Mouse (Mus musculus) embryo, embryonic 9.5 days (tissue): ENCODE measurements around the gene Stxbp2.

Experiments
- DNase-seq: peaks from one replicate; pipeline ENCODE4 v3.0.0-alpha.2; 2017; ENCODE audit errors: extremely low spot score

Stxbp2 gene

GRCm38 (mm10) chr8:3631478-3631875, 722 bp downstream of the Stxbp2 start:
- DNase-seq, result no peak

GRCm38 (mm10) chr8:3645804-3646203, 15.0 kb downstream of the Stxbp2 start:
- DNase-seq, result no peak

GRCm38 (mm10) chr8:3646824-3647531, 16.2 kb downstream of the Stxbp2 start:
- no peak for DNase-seq

- no peak for DNase-seq
Measured at GRCm38 (mm10) chr8:3647561-3647960, 16.8 kb downstream of the Stxbp2 start.

- no peak for DNase-seq
Measured at GRCm38 (mm10) chr8:3648268-3648667, 17.5 kb downstream of the Stxbp2 start.

GRCm38 (mm10) chr8:3648990-3649389, 18.2 kb downstream of the Stxbp2 start:
- peak; percentile 28 for DNase-seq

GRCm38 (mm10) chr8:3652845-3653244, 22.1 kb downstream of the Stxbp2 start:
- no peak for DNase-seq

GRCm38 (mm10) chr8:3654726-3655508, 24.2 kb downstream of the Stxbp2 start:
- DNase-seq, result no peak

- DNase-seq, result no peak
Measured at GRCm38 (mm10) chr8:3655526-3655925, 24.8 kb downstream of the Stxbp2 start, which contains the start of gene Retn. Gene Retn (plus strand): TSS chr8:3655770.

GRCm38 (mm10) chr8:3656725-3657381, 26.1 kb downstream of the Stxbp2 start:
- peak; percentile 37 for DNase-seq

GRCm38 (mm10) chr8:3660889-3661288, 30.1 kb downstream of the Stxbp2 start:
- no peak for DNase-seq

- DNase-seq, result no peak
Measured at GRCm38 (mm10) chr8:3664405-3664804, 33.6 kb downstream of the Stxbp2 start.

GRCm38 (mm10) chr8:3665507-3665906, 34.8 kb downstream of the Stxbp2 start, which contains the start of gene Mcemp1:
Gene Mcemp1 (plus strand): TSS chr8:3665754.
- no peak for DNase-seq

GRCm38 (mm10) chr8:3670388-3670787, 39.6 kb downstream of the Stxbp2 start:
- no peak for DNase-seq

GRCm38 (mm10) chr8:3671980-3672491, 41.3 kb downstream of the Stxbp2 start, which contains the start of gene Fcor:
Gene Fcor (minus strand): TSS chr8:3672362.
- DNase-seq, result peak; percentile 89

GRCm38 (mm10) chr8:3674671-3675070, 43.9 kb downstream of the Stxbp2 start:
- DNase-seq, result no peak

GRCm38 (mm10) chr8:3676131-3676992, 45.6 kb downstream of the Stxbp2 start, which contains the start of gene Trappc5:
Gene Trappc5 (plus strand): TSS chr8:3676299.
- peak; percentile 94 for DNase-seq

- peak; percentile 39 for DNase-seq
Measured at GRCm38 (mm10) chr8:3676993-3677579, 46.3 kb downstream of the Stxbp2 start.

GRCm38 (mm10) chr8:3678831-3679230, 48.1 kb downstream of the Stxbp2 start:
- no peak for DNase-seq

GRCm38 (mm10) chr8:3679236-3679635, 48.5 kb downstream of the Stxbp2 start:
- DNase-seq, result no peak

GRCm38 (mm10) chr8:3679656-3680055, 48.9 kb downstream of the Stxbp2 start:
- no peak for DNase-seq
